Mouse (Mus musculus): Measurements from ENCODE around the gene Gm10135. TPM values are rescaled to one million over a fixed set of nuclear protein-coding genes. Genes with fewer than 3 reads are reported as not detected.
"Not testable (repeated sequence)": the region's sequence is repeated elsewhere in the genome, so short reads cannot be mapped to it uniquely, and the experiment has no call there.

Gm10135 gene
- total RNA-seq, 2 experiments from 2014 or later = not detected

DNA sequence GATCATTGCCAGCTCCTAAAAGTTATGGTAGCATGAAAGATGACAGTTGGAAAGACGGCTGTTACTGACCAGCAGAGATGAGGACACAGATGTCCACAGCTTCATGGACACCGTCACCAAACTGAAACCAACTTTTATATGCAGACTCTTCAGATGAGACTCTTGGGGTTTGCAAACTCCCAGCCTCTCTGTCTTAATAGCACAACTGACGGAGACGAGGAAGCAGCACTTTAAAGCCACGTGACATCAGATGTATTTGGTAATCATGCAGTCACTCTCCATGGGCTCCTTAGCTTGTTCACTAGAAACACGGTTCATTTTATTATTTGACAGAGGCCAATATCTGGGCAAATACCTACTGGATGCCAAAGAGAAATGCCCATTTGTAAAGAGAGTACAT, 1.5 kb upstream of the Gm10135 start:
- intact Hi-C loops (cut with DNase I) = loop anchor here (5.0 kb wide), 1 partner anchor 81 kb away; no protein-coding TSS in a partner anchor

GRCm38 (mm10) chr5:72972934-72973333, 1.6 kb downstream of the Gm10135 start:
- intact Hi-C loops (cut with DNase I) = no loop called here
- DNase-seq (ENCODE audit: extremely low spot score in 1 of 2, low spot score in 2 of 2) = no peak

More for the DNA sequence above, 1.5 kb upstream of the Gm10135 start:
- DNase-seq (ENCODE audit: extremely low spot score in 1 of 2, low spot score in 2 of 2) = no peak

DNA sequence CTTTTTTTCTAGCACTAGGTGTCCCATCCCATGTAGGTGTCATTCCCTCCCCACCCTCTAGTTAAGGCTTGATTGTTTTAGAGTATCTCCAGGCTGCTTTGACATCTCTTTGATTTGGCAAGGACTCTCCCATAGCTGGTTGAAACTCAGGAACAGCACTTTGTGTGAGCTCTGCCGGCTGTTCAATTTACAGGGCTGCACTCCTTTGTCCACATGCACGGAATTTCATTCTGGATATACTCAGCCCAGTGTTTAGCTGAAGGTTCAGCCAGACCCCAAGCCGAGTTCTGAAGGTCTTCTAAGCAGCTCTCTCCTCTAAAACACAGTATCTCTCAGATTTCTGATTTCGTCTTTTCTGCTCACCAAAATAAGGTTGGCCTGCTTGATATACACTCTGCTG, 2.1 kb downstream of the Gm10135 start:
- DNase-seq (ENCODE audit: extremely low spot score in 1 of 2, low spot score in 2 of 2) = no peak
- intact Hi-C loops (cut with DNase I) = no loop called here

- intact Hi-C loops (cut with DNase I) = no loop called here
- no peak for DNase-seq (ENCODE audit: extremely low spot score in 1 of 2, low spot score in 2 of 2)
Observed at GRCm38 (mm10) chr5:72965706-72966105, 8.8 kb downstream of the Gm10135 start.

- intact Hi-C loops (cut with DNase I) = no loop called here
- no peak for DNase-seq (ENCODE audit: extremely low spot score in 1 of 2, low spot score in 2 of 2)
Observed at GRCm38 (mm10) chr5:72960096-72960495, 14.4 kb downstream of the Gm10135 start.

DNA sequence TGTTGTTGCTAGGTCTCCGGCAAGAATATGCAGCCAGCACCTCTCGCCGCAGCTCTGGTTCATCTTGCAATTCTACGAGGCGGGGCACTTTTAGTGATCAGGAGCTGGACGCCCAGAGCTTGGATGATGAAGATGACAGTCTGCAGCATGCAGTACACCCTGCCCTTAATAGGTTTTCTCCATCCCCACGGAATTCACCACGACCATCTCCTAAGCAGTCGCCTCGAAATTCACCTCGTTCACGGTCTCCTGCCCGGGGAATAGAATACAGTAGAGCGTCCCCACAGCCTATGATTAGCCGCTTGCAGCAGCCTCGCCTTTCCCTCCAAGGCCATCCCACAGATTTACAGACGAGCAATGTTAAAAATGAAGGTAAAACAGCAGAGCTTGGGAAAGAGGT, 17.2 kb downstream of the Gm10135 start:
- intact Hi-C loops (cut with DNase I) = no loop called here
- DNase-seq (ENCODE audit: extremely low spot score in 1 of 2, low spot score in 2 of 2) = no peak

DNA sequence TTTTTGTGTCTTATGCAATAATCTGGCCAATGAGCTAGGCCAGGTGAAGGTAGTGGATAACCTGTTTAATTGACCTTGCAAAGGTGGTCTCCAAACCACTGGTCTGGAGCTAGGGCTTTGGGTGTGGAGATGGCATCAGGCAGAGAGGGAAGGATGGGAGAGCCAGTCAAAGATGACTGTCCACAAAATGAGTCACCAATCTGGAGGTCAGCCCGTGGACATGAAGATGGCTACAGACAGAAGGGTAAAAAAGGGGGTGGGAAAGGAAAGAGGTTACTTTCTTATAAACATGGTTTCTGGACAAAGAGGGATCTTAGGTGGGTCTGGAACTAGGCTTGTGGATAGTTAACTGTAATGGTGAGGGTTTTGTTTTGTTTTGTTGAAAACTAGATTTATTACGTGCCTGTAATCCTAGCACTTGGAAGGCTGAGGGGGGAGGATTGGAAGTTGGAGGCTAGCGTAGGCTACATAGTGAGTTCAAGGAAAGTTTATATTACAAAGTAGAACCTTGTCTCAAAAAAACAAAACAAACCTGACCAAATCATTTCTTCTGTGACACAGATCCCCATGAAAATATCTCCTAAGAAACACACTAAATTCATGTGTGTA, 20.4 kb downstream of the Gm10135 start:
- intact Hi-C loops (cut with DNase I) = no loop called here
- no peak for DNase-seq (ENCODE audit: extremely low spot score in 1 of 2, low spot score in 2 of 2)

GRCm38 (mm10) chr5:72950252-72950651, 24.2 kb downstream of the Gm10135 start:
- intact Hi-C loops (cut with DNase I) = no loop called here

GRCm38 (mm10) chr5:72948136-72948535, 26.4 kb downstream of the Gm10135 start:
- intact Hi-C loops (cut with DNase I) = no loop called here
- no peak for DNase-seq (ENCODE audit: extremely low spot score in 1 of 2, low spot score in 2 of 2)

More at GRCm38 (mm10) chr5:72950252-72950651, 24.2 kb downstream of the Gm10135 start:
- no peak for DNase-seq (ENCODE audit: extremely low spot score in 1 of 2, low spot score in 2 of 2)

GRCm38 (mm10) chr5:72940906-72941432, 33.5 kb downstream of the Gm10135 start:
- no peak for DNase-seq (ENCODE audit: extremely low spot score in 1 of 2, low spot score in 2 of 2)

DNA sequence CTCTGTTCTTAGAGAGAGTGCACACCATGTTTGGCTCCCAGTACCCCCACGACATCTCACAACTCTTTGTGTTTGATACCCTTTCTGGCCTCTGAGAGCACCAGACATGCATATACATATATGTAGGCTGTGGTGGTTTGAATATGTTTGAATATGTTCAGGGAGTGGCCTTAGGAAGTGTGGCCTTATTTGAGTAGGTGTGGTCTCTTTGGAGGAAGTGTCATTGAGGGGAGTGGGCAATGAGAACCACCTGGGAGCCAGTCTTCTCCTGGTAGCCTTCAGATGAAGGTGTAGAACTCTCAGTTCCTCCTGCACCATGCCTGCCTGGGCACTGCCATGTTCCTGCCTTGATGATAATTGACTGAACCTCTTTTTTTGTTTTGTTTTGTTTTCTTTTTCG, 35.2 kb downstream of the Gm10135 start:
- DNase-seq (ENCODE audit: extremely low spot score in 1 of 2, low spot score in 2 of 2) = no peak

More at GRCm38 (mm10) chr5:72940906-72941432, 33.5 kb downstream of the Gm10135 start:
- intact Hi-C loops (cut with DNase I) = no loop called here

GRCm38 (mm10) chr5:72938421-72938820, 36.1 kb downstream of the Gm10135 start:
- intact Hi-C loops (cut with DNase I); DNase-seq (ENCODE audit: extremely low spot score in 1 of 2, low spot score in 2 of 2): not testable (repeated sequence)

More for the DNA sequence above, 35.2 kb downstream of the Gm10135 start:
- intact Hi-C loops (cut with DNase I) = no loop called here

DNA sequence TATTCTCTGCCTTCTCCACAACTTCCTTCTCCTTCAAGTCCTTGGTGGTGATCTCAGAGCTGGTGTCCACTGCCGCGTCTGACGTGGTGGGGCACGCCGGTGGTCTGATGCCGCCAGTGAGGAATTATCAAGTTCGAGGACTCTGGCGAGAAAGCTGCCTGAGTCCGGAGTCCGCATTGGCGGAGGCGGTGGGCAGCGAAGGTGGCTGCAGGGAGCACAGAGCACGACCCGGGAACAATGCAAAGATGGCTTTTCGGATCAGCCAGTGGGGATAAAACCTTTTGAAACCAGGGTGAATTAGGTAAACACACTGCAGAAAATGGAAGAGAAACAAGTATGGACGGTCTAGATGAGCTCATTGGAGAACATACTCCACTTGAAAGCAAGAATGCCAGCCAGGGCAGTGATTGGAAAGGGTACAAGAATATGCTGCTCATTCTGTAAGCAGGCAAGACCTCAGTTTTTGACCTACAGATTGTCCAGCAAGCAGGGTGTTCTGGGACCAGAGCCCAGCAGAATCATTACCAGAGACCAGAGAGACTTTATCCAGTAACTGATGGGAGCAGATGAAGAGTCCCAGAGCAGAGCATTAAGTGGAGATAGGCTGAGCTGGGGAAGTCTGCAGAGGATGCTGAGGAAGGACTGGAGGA, 41.4 kb downstream of the Gm10135 start:
- DNase-seq (ENCODE audit: extremely low spot score in 1 of 2, low spot score in 2 of 2) = no peak
- intact Hi-C loops (cut with DNase I) = no loop called here

GRCm38 (mm10) chr5:72927074-72927473, 47.4 kb downstream of the Gm10135 start:
- no peak for DNase-seq (ENCODE audit: extremely low spot score in 1 of 2, low spot score in 2 of 2)
- intact Hi-C loops (cut with DNase I) = no loop called here

- DNase-seq (ENCODE audit: extremely low spot score in 1 of 2, low spot score in 2 of 2) = no peak
- intact Hi-C loops (cut with DNase I) = no loop called here
Observed at GRCm38 (mm10) chr5:72922796-72923195, 51.7 kb downstream of the Gm10135 start.

DNA sequence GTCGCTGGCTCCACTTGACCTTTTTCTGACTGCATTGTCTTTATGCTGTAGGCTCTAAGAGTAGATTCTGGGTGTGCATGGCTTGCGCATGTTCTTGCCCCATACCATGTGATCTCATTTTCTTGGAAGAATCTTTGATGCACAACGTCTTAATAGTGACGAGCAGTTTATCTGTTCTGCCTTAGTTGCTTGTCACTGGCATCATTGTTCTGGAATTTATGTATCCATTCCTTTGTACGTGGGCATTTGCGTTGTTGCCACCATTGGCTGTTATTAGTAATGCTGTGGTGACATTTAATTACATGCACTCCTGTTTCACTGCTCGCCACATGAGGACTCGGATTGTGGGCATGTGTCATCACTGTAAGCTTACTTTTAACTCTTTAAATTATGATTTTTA, 53.3 kb downstream of the Gm10135 start:
- intact Hi-C loops (cut with DNase I) = no loop called here
- no peak for DNase-seq (ENCODE audit: extremely low spot score in 1 of 2, low spot score in 2 of 2)

DNA sequence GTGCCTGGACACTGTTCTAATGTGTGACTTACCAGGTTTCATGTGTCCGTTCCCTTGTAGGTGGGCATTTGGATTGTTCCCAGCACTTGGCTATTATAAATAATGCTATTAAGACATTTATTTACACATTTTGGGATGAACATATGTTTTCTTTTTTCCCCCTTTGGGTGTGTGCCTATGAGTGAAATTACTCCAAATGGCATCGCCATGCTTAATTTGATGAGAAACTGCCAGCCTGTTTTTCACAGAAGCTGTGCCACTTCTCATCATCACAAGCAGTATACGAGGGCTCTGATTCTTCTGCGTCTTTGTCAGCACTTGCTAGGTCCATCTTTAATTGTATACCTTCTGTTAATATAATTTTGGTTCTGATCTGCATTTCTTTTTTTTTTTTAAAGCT, 54.1 kb downstream of the Gm10135 start:
- DNase-seq (ENCODE audit: extremely low spot score in 1 of 2, low spot score in 2 of 2) = no peak
- intact Hi-C loops (cut with DNase I) = no loop called here

- intact Hi-C loops (cut with DNase I) = no loop called here
- no peak for DNase-seq (ENCODE audit: extremely low spot score in 1 of 2, low spot score in 2 of 2)
Observed at GRCm38 (mm10) chr5:72916851-72917250, 57.7 kb downstream of the Gm10135 start.

DNA sequence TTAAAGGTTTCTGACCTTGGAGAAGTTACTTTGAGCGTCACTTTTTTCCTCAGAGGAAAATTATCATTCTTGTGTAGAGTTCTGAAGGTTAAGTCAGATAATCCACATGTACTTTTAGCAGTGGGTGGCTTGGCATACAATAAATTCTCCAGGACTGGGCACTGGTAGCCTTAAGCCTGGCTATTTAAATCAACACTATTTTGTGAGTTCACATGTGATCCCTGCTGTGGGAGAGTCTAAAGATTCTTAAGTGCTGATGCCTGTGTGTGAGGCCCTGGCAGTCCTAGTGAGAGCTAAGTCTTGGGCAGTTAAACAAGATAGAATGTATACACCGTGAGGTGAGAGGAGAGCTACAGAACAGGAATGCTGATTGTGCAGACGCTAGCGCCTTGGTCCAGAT, 58.5 kb downstream of the Gm10135 start:
- no peak for DNase-seq (ENCODE audit: extremely low spot score in 1 of 2, low spot score in 2 of 2)
- intact Hi-C loops (cut with DNase I) = no loop called here
